ENCODE assay signal across 8 mouse cellular contexts in genomic region chr5:3151534-3152148, GRCm38 (mm10).
DNase-seq lines count a peak whose midpoint lies in the region; ATAC-seq and TF ChIP-seq lines count a peak whose summit lies in the region.
"Not testable (repeated sequence)": the region's sequence is repeated elsewhere in the genome, so short reads cannot be mapped to it uniquely, and the experiment has no call there.

No protein-coding gene starts in this region.

- not testable (repeated sequence) for ATAC-seq in forebrain, embryonic 16.5 days; midbrain, postnatal 0 days (ENCODE audit: low FRiP score); stomach, postnatal 0 days (ENCODE audit: low FRiP score, low TSS enrichment)
- peak; percentile 12; the same call in 1 of the 2 replicates for ATAC-seq in kidney, embryonic 15.5 days (replicated peaks; ENCODE audit: low FRiP score)
- peak; percentile 80 for ATAC-seq in lung, embryonic 14.5 days (ENCODE audit: insufficient read depth)

- TF ChIP-seq EP300 in stomach, postnatal 0 days (optimal IDR thresholded peaks at IDR 0.05), result not testable (repeated sequence)

- not testable (repeated sequence) for TF ChIP-seq CTCF in E14TG2a.4 (conservative IDR thresholded peaks at IDR 0.05; ENCODE audit: low read length); lung, embryonic 14.5 days (IDR thresholded peaks at IDR 0.05; ENCODE audit: low read depth); midbrain, postnatal 0 days (IDR thresholded peaks at IDR 0.05); stomach, postnatal 0 days (IDR thresholded peaks at IDR 0.05; ENCODE audit: low read depth)

- H3K4me2 ChIP-seq in forebrain, embryonic 16.5 days (ENCODE audit: low read length), result peak overlapping the region; percentile 65
- peak overlapping the region; percentile 61 for H3K4me2 ChIP-seq in kidney, embryonic 15.5 days
- peak overlapping the region; percentile 63 for H3K4me2 ChIP-seq in lung, embryonic 14.5 days
- H3K4me2 ChIP-seq in midbrain, postnatal 0 days (ENCODE audit: low read depth, low read length, poor library complexity, severe bottlenecking), result peak overlapping the region; percentile 62
- peak overlapping the region; percentile 51; the same call in 1 of the 2 replicates for H3K4me2 ChIP-seq in stomach, postnatal 0 days (replicated peaks; ENCODE audit: low read depth)

- H3K4me1 ChIP-seq in E14TG2a.4 (replicated peaks; ENCODE audit: low read depth, low read length); embryonic facial prominence, embryonic 10.5 days; forebrain, embryonic 16.5 days (replicated peaks; ENCODE audit: control insufficient read depth, insufficient read depth, low read length); kidney, embryonic 15.5 days; lung, embryonic 14.5 days (ENCODE audit: insufficient read depth); midbrain, postnatal 0 days (ENCODE audit: insufficient read depth, low read length); stomach, postnatal 0 days (replicated peaks; ENCODE audit: control insufficient read depth, insufficient read depth): not testable (repeated sequence)
- H3K4me1 ChIP-seq in hindbrain, embryonic 10.5 days (replicated peaks), result peaks cover 18% of the 10 kb centered on the region

- H3K9ac ChIP-seq in forebrain, embryonic 16.5 days (replicated peaks; ENCODE audit: low read depth, low read length); kidney, embryonic 15.5 days; lung, embryonic 14.5 days; stomach, postnatal 0 days (ENCODE audit: low read length): not testable (repeated sequence)
- H3K9ac ChIP-seq in midbrain, postnatal 0 days (replicated peaks; ENCODE audit: low read length, poor library complexity, severe bottlenecking), result peak overlapping the region; percentile 36; the same call in 1 of the 2 replicates

- not testable (repeated sequence) for H3K9me3 ChIP-seq in E14TG2a.4 (ENCODE audit: low read length); embryonic facial prominence, embryonic 10.5 days; forebrain, embryonic 16.5 days (ENCODE audit: control insufficient read depth, low read length); hindbrain, embryonic 10.5 days; kidney, embryonic 15.5 days (replicated peaks); lung, embryonic 14.5 days (ENCODE audit: low read depth, low read length); midbrain, postnatal 0 days (ENCODE audit: low read length); stomach, postnatal 0 days (ENCODE audit: control insufficient read depth, low read length)

- H3K4me3 ChIP-seq in E14TG2a.4 (replicated peaks; ENCODE audit: low read length), result 0 out of 2 replicates have a peak overlapping the region, but pooled peaks have one; percentile 70
- H3K4me3 ChIP-seq in embryonic facial prominence, embryonic 10.5 days, result peak overlapping the region; percentile 51
- H3K4me3 ChIP-seq in forebrain, embryonic 16.5 days (replicated peaks; ENCODE audit: low read length), result peak overlapping the region; percentile 43
- H3K4me3 ChIP-seq in hindbrain, embryonic 10.5 days, result peak overlapping the region; percentile 48; the same call in 1 of the 2 replicates
- H3K4me3 ChIP-seq in kidney, embryonic 15.5 days (replicated peaks), result peak overlapping the region; percentile 35
- peak overlapping the region; percentile 27; the same call in 1 of the 2 replicates for H3K4me3 ChIP-seq in lung, embryonic 14.5 days (ENCODE audit: low read depth, low read length)
- H3K4me3 ChIP-seq in midbrain, postnatal 0 days (ENCODE audit: low read depth, low read length), result peak overlapping the region; percentile 35
- H3K4me3 ChIP-seq in stomach, postnatal 0 days (ENCODE audit: low read depth, low read length), result peak overlapping the region; percentile 27; the same call in 1 of the 2 replicates

- peak; percentile 8 for DNase-seq in embryonic facial prominence, embryonic 10.5 days (ENCODE audit: low spot score)
- peak; percentile 26 for DNase-seq in hindbrain, embryonic 10.5 days (ENCODE audit: low spot score)
- DNase-seq in lung, embryonic 14.5 days, result peak; percentile 2
- peak; percentile 4 for DNase-seq in midbrain, postnatal 0 days (ENCODE audit: low spot score)
- DNase-seq in stomach, postnatal 0 days (ENCODE audit: low spot score), result not testable (repeated sequence)

- not testable (repeated sequence) for H3K27me3 ChIP-seq in E14TG2a.4 (ENCODE audit: insufficient read depth, low read length); embryonic facial prominence, embryonic 10.5 days (replicated peaks; ENCODE audit: low read depth, poor library complexity, severe bottlenecking); forebrain, embryonic 16.5 days (replicated peaks; ENCODE audit: control insufficient read depth, insufficient read depth, low read length); hindbrain, embryonic 10.5 days (ENCODE audit: insufficient read depth, poor library complexity, severe bottlenecking); kidney, embryonic 15.5 days; lung, embryonic 14.5 days (ENCODE audit: insufficient read depth, low read length); midbrain, postnatal 0 days (ENCODE audit: insufficient read depth, low read length); stomach, postnatal 0 days (ENCODE audit: control insufficient read depth, insufficient read depth, low read length)

- not testable (repeated sequence) for H3K36me3 ChIP-seq in E14TG2a.4 (ENCODE audit: insufficient read depth, low read length); embryonic facial prominence, embryonic 10.5 days (replicated peaks); forebrain, embryonic 16.5 days (ENCODE audit: control insufficient read depth, insufficient read depth); hindbrain, embryonic 10.5 days; kidney, embryonic 15.5 days; lung, embryonic 14.5 days (ENCODE audit: insufficient read depth); midbrain, postnatal 0 days (ENCODE audit: insufficient read depth, low read length); stomach, postnatal 0 days (ENCODE audit: control insufficient read depth, insufficient read depth, low read length)

- WGBS in embryonic facial prominence, embryonic 10.5 days, result 6% methylated on average over 12 of the region's 12 CpGs
- WGBS in forebrain, embryonic 16.5 days, result 1% methylated on average over 12 of the region's 12 CpGs
- 3% methylated on average over 12 of the region's 12 CpGs for WGBS in hindbrain, embryonic 10.5 days
- WGBS in kidney, embryonic 15.5 days, result 11% methylated on average over 12 of the region's 12 CpGs
- WGBS in lung, embryonic 14.5 days, result 10% methylated on average over 12 of the region's 12 CpGs
- WGBS in midbrain, postnatal 0 days, result 4% methylated on average over 12 of the region's 12 CpGs
- WGBS in stomach, postnatal 0 days, result 20% methylated on average over 12 of the region's 12 CpGs

- not testable (repeated sequence) for H3K27ac ChIP-seq in embryonic facial prominence, embryonic 10.5 days (replicated peaks); forebrain, embryonic 16.5 days (ENCODE audit: low read length); kidney, embryonic 15.5 days; lung, embryonic 14.5 days (ENCODE audit: low read depth); midbrain, postnatal 0 days (ENCODE audit: low read depth, low read length); stomach, postnatal 0 days (replicated peaks)
- H3K27ac ChIP-seq in hindbrain, embryonic 10.5 days, result peak overlapping the region; percentile 84; the same call in 1 of the 2 replicates
